Comparison of ENCODE assay signal across 9 mouse cellular contexts in genomic region chr11:53771001-53771744, GRCm38 (mm10). TPM values are rescaled to one million over a fixed set of nuclear protein-coding genes. Genes with fewer than 3 reads are reported as not detected.
A peak's percentile ranks its signal among the peaks of the same experiment; 100 is the strongest.
DNase-seq lines count a peak whose midpoint lies in the region; ATAC-seq and TF ChIP-seq lines count a peak whose summit lies in the region.
"Had no signal": no experiment of that assay in that cellular context is flagged by ENCODE, and none has a peak within 500 bp of the region (broad histone marks: within the 10 kb centered on the region; RNA-seq: fewer than 3 reads in every experiment).

No protein-coding gene starts in this region.

- no peak overlapping the region for H3K9ac ChIP-seq in ES-E14 (ENCODE audit: insufficient read depth, low read depth, low read length, poor library complexity, severe bottlenecking)
- peak overlapping the region; percentile 88 for H3K9ac ChIP-seq in liver, postnatal 0 days (replicated peaks)

- no peak overlapping the region; the same call in 1 of the 2 replicates for H3K27ac ChIP-seq in kidney, adult 2 months (ENCODE audit: insufficient read depth, low read depth, low read length)
- H3K27ac ChIP-seq in ES-E14 (ENCODE audit: insufficient read depth, low read depth, low read length, poor library complexity, severe bottlenecking) = no peak overlapping the region
- H3K27ac ChIP-seq in hindbrain, embryonic 10.5 days = no peak overlapping the region
- peak overlapping the region; percentile 97 for H3K27ac ChIP-seq in liver, postnatal 0 days (ENCODE audit: low read depth)
- H3K27ac ChIP-seq in cerebellum, adult 2 months (ENCODE audit: insufficient read depth, low read length) = no peak overlapping the region

- no peak for TF ChIP-seq POLR2A in kidney, adult 2 months (IDR thresholded peaks at IDR 0.05; ENCODE audit: low read depth, low read length)
- no peak for TF ChIP-seq POLR2A in cerebellum, adult 2 months (IDR thresholded peaks at IDR 0.05; ENCODE audit: borderline replicate concordance, insufficient read depth, low read length)

- no peak for TF ChIP-seq EP300 in liver, postnatal 0 days (IDR thresholded peaks at IDR 0.05; ENCODE audit: low read depth)

- H3K27me3 ChIP-seq in kidney, adult 2 months (replicated peaks; ENCODE audit: control insufficient read depth, insufficient read depth, low read length) = no peaks in the 10 kb centered on the region
- H3K27me3 ChIP-seq in hindbrain, embryonic 10.5 days (ENCODE audit: insufficient read depth, poor library complexity, severe bottlenecking) = peaks cover 63% of the 10 kb centered on the region
- no peaks in the 10 kb centered on the region for H3K27me3 ChIP-seq in liver, postnatal 0 days (ENCODE audit: insufficient read depth, low read length)
- peaks cover 2% of the 10 kb centered on the region; the same call in 1 of the 2 replicates for H3K27me3 ChIP-seq in cerebellum, adult 2 months (ENCODE audit: control insufficient read depth, insufficient read depth, low read length)
- H3K27me3 ChIP-seq: Patski had no signal

- H3K9me3 ChIP-seq in ES-E14 (ENCODE audit: control insufficient read depth, insufficient read depth, low read depth, low read length) = no peaks in the 10 kb centered on the region
- H3K9me3 ChIP-seq in hindbrain, embryonic 10.5 days = no peaks in the 10 kb centered on the region
- no peaks in the 10 kb centered on the region for H3K9me3 ChIP-seq in liver, postnatal 0 days (ENCODE audit: low read length)

- peak overlapping the region; percentile 79 for H3K4me2 ChIP-seq in liver, postnatal 0 days (ENCODE audit: low read depth, low read length)

- TF ChIP-seq CTCF in kidney, adult 2 months (conservative IDR thresholded peaks at IDR 0.05; ENCODE audit: insufficient read depth, insufficient read length, low read depth, low read length) = no peak
- no peak for TF ChIP-seq CTCF in liver, postnatal 0 days (IDR thresholded peaks at IDR 0.05; ENCODE audit: low read depth)
- no peak for TF ChIP-seq CTCF in cerebellum, adult 2 months (IDR thresholded peaks at IDR 0.05; ENCODE audit: borderline replicate concordance, insufficient read depth, low read depth, low read length)

- peak overlapping the region; percentile 77 for H3K4me3 ChIP-seq in kidney, adult 2 months (ENCODE audit: insufficient read depth, low read depth, low read length)
- peak overlapping the region; percentile 91 to 92 for H3K4me3 ChIP-seq in ES-E14 (ENCODE audit: insufficient read depth in 1 of 2, low read depth in 1 of 2, low read length in 2 of 2, poor library complexity in 1 of 2, severe bottlenecking in 1 of 2)
- H3K4me3 ChIP-seq in hindbrain, embryonic 10.5 days = peak overlapping the region; percentile 75; the same call in 1 of the 2 replicates
- peak overlapping the region; percentile 80 for H3K4me3 ChIP-seq in liver, postnatal 0 days (ENCODE audit: low read depth, low read length)
- no peak overlapping the region for H3K4me3 ChIP-seq in cerebellum, adult 2 months (replicated peaks; ENCODE audit: insufficient read depth, low read depth, low read length)

- in situ Hi-C loops in ES-E14 (cut with MboI; ENCODE audit: low sequenced_read_pairs in 2 of 2, unreplicated experiment in 2 of 2) = no loop called here

- no peak for ATAC-seq in liver, postnatal 0 days

- no peak for DNase-seq in kidney, adult 2 months
- DNase-seq in kidney, postnatal 14 days = no peak
- DNase-seq in ES-E14 (ENCODE audit: low read depth, low spot score) = no peak
- DNase-seq in hindbrain, embryonic 10.5 days (ENCODE audit: low spot score) = no peak
- DNase-seq in liver, postnatal 0 days = no peak
- no peak for DNase-seq in frontal cortex, postnatal 36 days (ENCODE audit: low spot score in 2 of 2)
- no peak for DNase-seq in cerebellum, adult 2 months
- no peak for DNase-seq in cerebellum, postnatal 14 days

- 64% methylated on average over 11 of the region's 11 CpGs for WGBS in kidney, adult 2 months
- WGBS in hindbrain, embryonic 10.5 days = 84% methylated on average over 11 of the region's 11 CpGs
- WGBS in liver, postnatal 0 days (ENCODE audit: insufficient replicate concordance) = 53% methylated on average over 11 of the region's 11 CpGs
- 89% methylated on average over 11 of the region's 11 CpGs for WGBS in cerebellum, adult 2 months

- H3K36me3 ChIP-seq in kidney, adult 2 months (ENCODE audit: control insufficient read depth, insufficient read depth, low read length) = no peaks in the 10 kb centered on the region
- H3K36me3 ChIP-seq in ES-E14 (ENCODE audit: control insufficient read depth, insufficient read depth, low read length, poor library complexity, severe bottlenecking) = peaks cover 45% of the 10 kb centered on the region
- H3K36me3 ChIP-seq in hindbrain, embryonic 10.5 days = peaks cover 4% of the 10 kb centered on the region; the same call in 1 of the 2 replicates
- peaks cover 38% of the 10 kb centered on the region for H3K36me3 ChIP-seq in liver, postnatal 0 days (replicated peaks; ENCODE audit: insufficient read depth, low read length)

- no peaks in the 10 kb centered on the region for H3K4me1 ChIP-seq in kidney, adult 2 months (ENCODE audit: control insufficient read depth, insufficient read depth, low read length)
- peaks cover 7 to 25% of the 10 kb centered on the region in 2 experiments; a peak in 2 of 4 replicates for H3K4me1 ChIP-seq in ES-E14 (ENCODE audit: control insufficient read depth in 2 of 2, insufficient read depth in 2 of 2, low read length in 2 of 2, poor library complexity in 1 of 2)
- peaks cover 14% of the 10 kb centered on the region for H3K4me1 ChIP-seq in hindbrain, embryonic 10.5 days (replicated peaks)
- peaks cover 24% of the 10 kb centered on the region for H3K4me1 ChIP-seq in liver, postnatal 0 days (ENCODE audit: insufficient read depth)
- no peaks in the 10 kb centered on the region for H3K4me1 ChIP-seq in cerebellum, adult 2 months (ENCODE audit: control insufficient read depth, insufficient read depth, low read length)

TF ChIP-seq in ES-E14, 5 proteins besides CTCF, POLR2A, EP300 and RAD21:
- TF ChIP-seq ZC3H11A (IDR thresholded peaks at IDR 0.05; ENCODE audit: borderline replicate concordance, low read depth, low read length) (no peak), HCFC1 (IDR thresholded peaks at IDR 0.05; ENCODE audit: borderline replicate concordance, insufficient read depth, low read length) (no peak), CHD2 (IDR thresholded peaks at IDR 0.05; ENCODE audit: low read depth, low read length) (no peak), MAFK (IDR thresholded peaks at IDR 0.05; ENCODE audit: insufficient read depth, low read depth, low read length) (no peak), ZNF384 (IDR thresholded peaks at IDR 0.05; ENCODE audit: low read depth, low read length) (no peak)

RNA-seq across cellular contexts. Expression of gene Irf1, which starts 1.4 kb away (rescaled TPM):
- polyA plus RNA-seq in kidney, adult 2 months (2012; rRNA removed) = 31.5 and 35.5 TPM in 2 replicates
- 28.0 and 40.1 TPM in 2 replicates for total RNA-seq in ES-E14 (2012; rRNA removed)
- 3.6 and 4.2 TPM in 2 replicates for polyA plus RNA-seq in hindbrain, embryonic 10.5 days (2016; fragmentation: Nextera tagmentation; extraction: Ambion mirVana)
- polyA plus RNA-seq in liver, postnatal 0 days (2015; fragmentation: Nextera tagmentation; extraction: Ambion mirVana) = 22.0 and 24.5 TPM in 2 replicates
- polyA plus RNA-seq in cerebellum, adult 2 months (2012; rRNA removed) = 5.6 and 6.0 TPM in 2 replicates

RNA-seq across cellular contexts. Expression of gene Gm17334, which starts 1.8 kb away (rescaled TPM):
- polyA plus RNA-seq in kidney, adult 2 months (2012; rRNA removed) = 0.91 and 1.1 TPM in 2 replicates
- 0.22 and 0.53 TPM in 2 replicates for total RNA-seq in ES-E14 (2012; rRNA removed)
- polyA plus RNA-seq in hindbrain, embryonic 10.5 days (2016; fragmentation: Nextera tagmentation; extraction: Ambion mirVana) = not detected in 2 replicates
- polyA plus RNA-seq in liver, postnatal 0 days (2015; fragmentation: Nextera tagmentation; extraction: Ambion mirVana) = 0.12 and 0.23 TPM in 2 replicates
- 0.32 and 0.44 TPM in 2 replicates for polyA plus RNA-seq in cerebellum, adult 2 months (2012; rRNA removed)

RNA-seq across cellular contexts. Expression of gene Il5, which starts 50.6 kb away (rescaled TPM):
- 0.08 TPM in 1 of 2 replicates, not detected in the other for polyA plus RNA-seq in kidney, adult 2 months (2012; rRNA removed)
- total RNA-seq in ES-E14 (2012; rRNA removed) = not detected in 2 replicates
- not detected in 2 replicates for polyA plus RNA-seq in hindbrain, embryonic 10.5 days (2016; fragmentation: Nextera tagmentation; extraction: Ambion mirVana)
- polyA plus RNA-seq in liver, postnatal 0 days (2015; fragmentation: Nextera tagmentation; extraction: Ambion mirVana) = not detected in 2 replicates
- 0.16 and 0.22 TPM in 2 replicates for polyA plus RNA-seq in cerebellum, adult 2 months (2012; rRNA removed)
- polyA plus RNA-seq: Patski had no signal
